In the genomic region with DNA sequence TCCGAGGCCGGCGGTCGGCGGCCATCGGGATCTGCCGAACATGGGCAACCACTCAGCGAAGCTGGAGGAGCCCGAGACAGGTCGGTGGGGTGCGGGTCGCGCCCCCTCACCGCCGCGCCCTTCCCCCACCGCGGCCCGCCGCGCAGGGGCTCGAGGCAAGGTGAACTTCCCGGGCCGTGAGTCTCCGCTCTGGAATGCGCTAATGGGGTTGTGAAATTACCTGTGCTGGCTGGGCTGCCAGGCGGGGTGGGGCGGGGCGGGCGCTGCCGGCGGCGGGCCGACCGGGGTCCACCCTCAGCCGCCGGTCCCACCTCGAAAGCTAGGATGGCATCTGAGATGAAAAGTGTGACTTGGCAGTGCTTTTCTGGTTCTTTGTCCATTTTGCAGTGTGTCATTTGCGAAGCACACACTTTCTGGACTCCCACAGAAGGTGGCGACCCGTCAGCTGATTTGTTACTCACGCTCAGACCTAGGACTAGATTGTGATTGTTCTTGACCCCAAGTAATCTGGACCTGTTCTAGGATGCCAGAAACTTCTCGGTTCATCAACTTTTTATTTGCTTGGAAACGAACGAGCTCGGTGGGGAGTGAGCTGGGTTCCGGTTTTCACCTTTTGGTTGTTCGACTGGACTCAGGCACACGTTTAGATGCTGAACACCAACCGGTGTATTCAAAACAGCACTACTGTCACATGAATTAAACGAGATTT, we compare ENCODE assay signal across 8 mouse cellular contexts.
DNase-seq lines count a peak whose midpoint lies in the region; ATAC-seq and TF ChIP-seq lines count a peak whose summit lies in the region.

No protein-coding gene starts in this region.

- no peaks in the 10 kb centered on the region for H3K9me3 ChIP-seq in ES-E14 (ENCODE audit: control insufficient read depth, insufficient read depth, low read depth, low read length)
- no peaks in the 10 kb centered on the region for H3K9me3 ChIP-seq in heart, embryonic 12.5 days (replicated peaks)
- no peaks in the 10 kb centered on the region for H3K9me3 ChIP-seq in neural tube, embryonic 12.5 days

- intact Hi-C loops in heart, adult 2 months (cut with DNase I) = no loop called here
- intact Hi-C loops in heart, postnatal 25 days (cut with DNase I) = no loop called here

- peak overlapping the region; percentile 76 for H3K4me2 ChIP-seq in heart, embryonic 12.5 days
- peak overlapping the region; percentile 66 for H3K4me2 ChIP-seq in neural tube, embryonic 12.5 days (replicated peaks)

- no peak for TF ChIP-seq CTCF in heart, adult 2 months (IDR thresholded peaks at IDR 0.05)

- no peak for TF ChIP-seq POLR2A in heart, adult 2 months (IDR thresholded peaks at IDR 0.05; ENCODE audit: insufficient read depth, low read depth, low read length)

- H3K9ac ChIP-seq in heart, adult 2 months (ENCODE audit: low read depth, low read length) = peak overlapping the region; percentile 73
- peak overlapping the region; percentile 93 for H3K9ac ChIP-seq in ES-E14 (ENCODE audit: insufficient read depth, low read depth, low read length, poor library complexity, severe bottlenecking)
- peak overlapping the region; percentile 85 for H3K9ac ChIP-seq in heart, embryonic 12.5 days
- H3K9ac ChIP-seq in neural tube, embryonic 12.5 days = peak overlapping the region; percentile 91

- no peaks in the 10 kb centered on the region for H3K79me2 ChIP-seq in heart, adult 2 months (replicated peaks; ENCODE audit: control insufficient read depth, insufficient read depth, low read length)

- H3K4me1 ChIP-seq in heart, adult 2 months (ENCODE audit: control insufficient read depth, insufficient read depth, low read length) = no peaks in the 10 kb centered on the region
- peaks cover 1 to 5% of the 10 kb centered on the region in 2 experiments; a peak in 3 of 4 replicates for H3K4me1 ChIP-seq in ES-E14 (ENCODE audit: control insufficient read depth in 2 of 2, insufficient read depth in 2 of 2, low read length in 2 of 2, poor library complexity in 1 of 2)
- H3K4me1 ChIP-seq in heart, embryonic 12.5 days (replicated peaks) = peaks cover 7% of the 10 kb centered on the region; the same call in 1 of the 2 replicates
- H3K4me1 ChIP-seq in neural tube, embryonic 12.5 days = peaks cover 6% of the 10 kb centered on the region; the same call in 1 of the 2 replicates

- in situ Hi-C loops in ES-E14 (cut with MboI; ENCODE audit: low sequenced_read_pairs in 2 of 2, unreplicated experiment in 2 of 2) = no loop called here

- TF ChIP-seq EP300 in heart, adult 2 months (IDR thresholded peaks at IDR 0.05; ENCODE audit: insufficient read depth, low read depth, low read length) = no peak

- H3K27me3 ChIP-seq in heart, adult 2 months (ENCODE audit: control insufficient read depth, insufficient read depth, low read length) = no peaks in the 10 kb centered on the region
- no peaks in the 10 kb centered on the region for H3K27me3 ChIP-seq in heart, embryonic 12.5 days (replicated peaks)
- no peaks in the 10 kb centered on the region for H3K27me3 ChIP-seq in neural tube, embryonic 12.5 days (replicated peaks)

- DNase-seq in heart, adult 2 months = no peak
- no peak for DNase-seq in heart, postnatal 25 days (ENCODE audit: low spot score)
- DNase-seq in ES-E14 (ENCODE audit: low read depth, low spot score) = peak; percentile 13
- peak; percentile 18 to 39 for DNase-seq in kidney, postnatal 25 days
- DNase-seq in spleen, adult 18-20 months = no peak
- no peak for DNase-seq in cerebellum, adult 9-11 months

- no peaks in the 10 kb centered on the region for H3K36me3 ChIP-seq in heart, adult 2 months (ENCODE audit: control insufficient read depth, insufficient read depth, low read length)
- H3K36me3 ChIP-seq in ES-E14 (ENCODE audit: control insufficient read depth, insufficient read depth, low read length, poor library complexity, severe bottlenecking) = no peaks in the 10 kb centered on the region
- no peaks in the 10 kb centered on the region for H3K36me3 ChIP-seq in heart, embryonic 12.5 days
- H3K36me3 ChIP-seq in neural tube, embryonic 12.5 days = no peaks in the 10 kb centered on the region

- ATAC-seq in heart, embryonic 12.5 days (ENCODE audit: insufficient number of reproducible peaks, low FRiP score) = no peak; the same call in none of the 2 replicates
- no peak for ATAC-seq in neural tube, embryonic 12.5 days (ENCODE audit: low FRiP score, low read depth)

- H3K27ac ChIP-seq in heart, adult 2 months = peak overlapping the region; percentile 61
- H3K27ac ChIP-seq in ES-E14 (ENCODE audit: insufficient read depth, low read depth, low read length, poor library complexity, severe bottlenecking) = peak overlapping the region; percentile 66; the same call in 1 of the 2 replicates
- peak overlapping the region; percentile 93 for H3K27ac ChIP-seq in heart, embryonic 12.5 days (ENCODE audit: poor library complexity, severe bottlenecking)
- peak overlapping the region; percentile 91 for H3K27ac ChIP-seq in neural tube, embryonic 12.5 days

- H3K4me3 ChIP-seq in heart, adult 2 months = peak overlapping the region; percentile 74
- H3K4me3 ChIP-seq in ES-E14 (ENCODE audit: insufficient read depth in 1 of 2, low read depth in 1 of 2, low read length in 2 of 2, poor library complexity in 1 of 2, severe bottlenecking in 1 of 2) = peak overlapping the region; percentile 80 to 91
- peak overlapping the region; percentile 71 for H3K4me3 ChIP-seq in heart, embryonic 12.5 days
- H3K4me3 ChIP-seq in neural tube, embryonic 12.5 days = peak overlapping the region; percentile 78

- whole genome bisulfite sequencing in heart, adult 2 months = 2% methylated on average over 48 of the region's 51 CpGs
- WGBS in heart, embryonic 12.5 days = 2% methylated on average over 51 of the region's 51 CpGs
- 2% methylated on average over 51 of the region's 51 CpGs for WGBS in neural tube, embryonic 12.5 days

TF ChIP-seq in ES-E14, 5 proteins besides CTCF, POLR2A, EP300 and RAD21:
- TF ChIP-seq HCFC1 (IDR thresholded peaks at IDR 0.05; ENCODE audit: borderline replicate concordance, insufficient read depth, low read length) = 0 out of 2 replicates have a peak, but pooled peaks have one; percentile 9
- no peak for TF ChIP-seq MAFK (IDR thresholded peaks at IDR 0.05; ENCODE audit: insufficient read depth, low read depth, low read length)

Comparison
In these comparisons a context has a peak if more than half of its experiments do, and no peak if none do; other contexts are left out.
1. DNase-seq: peak in ES-E14 (single experiment) and kidney, postnatal 25 days (2 of 2); none in heart, adult 2 months (0 of 2), heart, postnatal 25 days (single experiment), spleen, adult 18-20 months (0 of 2) and cerebellum, adult 9-11 months (single experiment).
2. Peak in every context shown above with its lines, with median percentiles within 50 percentile points of each other: H3K27ac ChIP-seq, H3K4me3 ChIP-seq and H3K9ac ChIP-seq.